Mouse (Mus musculus): ENCODE data around the gene Bola1. TPM values are rescaled to one million over a fixed set of nuclear protein-coding genes. Genes with fewer than 3 reads are reported as not detected.

Bola1 gene
- polyA plus RNA-seq (2015; fragmentation: Nextera tagmentation; extraction: Ambion mirVana), result 94.8 and 99.9 TPM in 2 replicates

DNA sequence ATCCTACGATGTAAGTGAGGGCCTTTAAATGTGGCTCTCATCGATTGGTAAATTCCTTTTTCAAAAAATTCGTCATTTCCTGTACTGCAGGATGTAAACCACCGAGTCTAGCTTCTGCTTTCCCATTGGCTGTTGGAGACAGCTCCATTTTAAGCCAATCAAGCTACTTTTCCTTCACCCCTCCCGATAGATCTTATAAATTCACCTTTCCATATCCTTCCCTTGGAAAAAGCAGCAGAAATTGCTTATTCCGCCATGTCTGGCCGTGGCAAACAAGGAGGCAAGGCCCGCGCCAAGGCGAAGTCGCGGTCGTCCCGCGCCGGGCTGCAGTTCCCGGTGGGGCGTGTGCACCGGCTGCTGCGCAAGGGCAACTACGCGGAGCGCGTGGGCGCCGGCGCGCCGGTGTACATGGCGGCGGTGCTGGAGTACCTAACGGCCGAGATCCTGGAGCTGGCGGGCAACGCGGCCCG lies at the start of gene Bola1, which contains the start of gene Hist2h2ab:
Bola1 (minus strand) TSS at position 49 of the 470 bp plus-strand sequence.
Hist2h2ab (plus strand) TSS at position 205 of the 470 bp plus-strand sequence.

GRCm38 (mm10) chr3:96268051-96268775 lies 48.7 kb upstream of the Bola1 start, which contains the start of gene Hist2h3b:
Gene Hist2h3b (plus strand): TSS chr3:96268654.

DNA sequence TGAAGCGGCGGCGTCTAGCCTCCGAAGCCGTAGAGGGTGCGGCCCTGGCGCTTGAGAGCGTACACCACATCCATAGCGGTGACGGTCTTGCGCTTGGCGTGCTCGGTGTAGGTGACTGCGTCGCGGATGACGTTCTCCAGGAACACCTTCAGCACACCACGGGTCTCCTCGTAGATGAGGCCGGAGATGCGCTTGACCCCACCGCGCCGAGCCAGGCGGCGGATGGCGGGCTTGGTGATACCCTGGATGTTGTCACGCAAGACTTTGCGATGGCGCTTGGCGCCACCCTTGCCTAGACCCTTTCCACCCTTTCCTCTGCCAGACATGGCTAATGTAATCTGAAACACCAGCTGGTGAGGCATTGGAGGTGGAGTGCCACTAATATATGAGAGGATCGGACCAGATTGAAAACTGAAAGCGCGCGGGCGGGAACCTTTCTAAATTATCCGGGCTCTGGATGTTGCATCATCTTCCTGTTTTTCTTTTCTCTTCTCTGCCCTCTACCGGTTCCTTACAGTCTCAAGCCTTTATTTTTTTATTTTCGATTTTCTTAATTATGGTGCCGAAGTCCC lies 43.6 kb upstream of the Bola1 start, which contains the start of gene Hist2h4:
Hist2h4 (minus strand) TSS at position 333 of the 572 bp plus-strand sequence.

DNA sequence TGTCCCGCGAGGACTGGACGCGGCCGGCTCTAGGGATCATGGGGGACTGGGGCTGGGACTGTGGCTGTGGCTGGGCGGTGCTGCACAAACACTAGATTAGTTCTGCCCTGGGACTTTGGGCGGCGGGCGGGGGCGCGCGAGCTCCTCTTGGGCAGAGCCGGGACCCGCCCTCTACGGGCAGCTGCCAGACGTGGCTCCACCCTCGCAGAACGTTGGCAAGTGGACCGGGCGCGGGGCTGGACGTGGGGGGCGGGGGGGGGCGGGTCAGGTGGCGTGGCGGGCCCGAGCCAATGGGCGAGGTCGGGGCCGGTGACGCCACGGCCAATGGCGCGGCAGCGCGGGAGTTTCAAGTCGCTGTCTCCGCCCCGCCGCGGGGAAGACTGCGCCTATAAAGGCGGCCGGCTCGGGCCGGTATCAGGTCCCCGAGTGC lies 26.9 kb upstream of the Bola1 start, which contains the start of gene Hist2h3c1:
Hist2h3c1 (plus strand) TSS at position 259 of the 430 bp plus-strand sequence.

DNA sequence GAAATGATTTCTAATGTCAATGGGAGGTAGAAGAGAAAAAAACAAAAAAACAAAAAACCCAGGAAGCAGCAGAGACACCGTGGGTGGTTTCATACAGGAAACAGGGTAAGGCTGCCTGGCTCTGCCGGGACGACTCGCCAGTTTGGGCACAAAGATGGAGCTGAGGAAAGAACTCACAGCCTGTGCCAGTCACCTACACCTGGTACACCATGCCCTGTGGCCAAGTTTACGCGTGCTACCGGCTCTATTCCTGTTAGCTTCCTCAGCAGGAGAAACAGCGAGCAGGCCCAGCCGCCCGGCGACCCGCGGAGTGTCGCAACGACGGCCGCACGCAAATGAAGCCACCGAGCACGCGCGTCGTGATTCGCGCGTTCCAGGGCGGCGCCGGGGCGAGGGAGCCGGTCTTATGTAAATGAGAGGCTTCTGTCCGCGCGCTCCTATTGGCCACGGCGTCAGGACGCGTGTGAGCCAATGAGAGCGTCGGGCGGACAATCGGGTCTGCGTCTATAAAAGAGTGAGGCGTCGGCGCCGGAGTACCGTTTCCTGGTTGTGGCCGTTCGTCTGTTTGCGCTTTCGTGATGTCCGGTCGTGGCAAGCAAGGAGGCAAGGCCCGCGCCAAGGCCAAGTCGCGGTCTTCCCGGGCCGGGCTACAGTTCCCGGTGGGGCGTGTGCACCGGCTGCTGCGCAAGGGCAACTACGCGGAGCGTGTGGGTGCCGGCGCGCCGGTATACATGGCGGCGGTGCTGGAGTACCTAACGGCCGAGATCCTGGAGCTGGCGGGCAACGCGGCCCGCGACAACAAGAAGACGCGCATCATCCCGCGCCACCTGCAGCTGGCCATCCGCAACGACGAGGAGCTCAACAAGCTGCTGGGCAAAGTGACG lies 25.7 kb upstream of the Bola1 start, which contains the start of gene Hist2h2aa1:
Hist2h2aa1 (plus strand) TSS at position 495 of the 884 bp plus-strand sequence.

DNA sequence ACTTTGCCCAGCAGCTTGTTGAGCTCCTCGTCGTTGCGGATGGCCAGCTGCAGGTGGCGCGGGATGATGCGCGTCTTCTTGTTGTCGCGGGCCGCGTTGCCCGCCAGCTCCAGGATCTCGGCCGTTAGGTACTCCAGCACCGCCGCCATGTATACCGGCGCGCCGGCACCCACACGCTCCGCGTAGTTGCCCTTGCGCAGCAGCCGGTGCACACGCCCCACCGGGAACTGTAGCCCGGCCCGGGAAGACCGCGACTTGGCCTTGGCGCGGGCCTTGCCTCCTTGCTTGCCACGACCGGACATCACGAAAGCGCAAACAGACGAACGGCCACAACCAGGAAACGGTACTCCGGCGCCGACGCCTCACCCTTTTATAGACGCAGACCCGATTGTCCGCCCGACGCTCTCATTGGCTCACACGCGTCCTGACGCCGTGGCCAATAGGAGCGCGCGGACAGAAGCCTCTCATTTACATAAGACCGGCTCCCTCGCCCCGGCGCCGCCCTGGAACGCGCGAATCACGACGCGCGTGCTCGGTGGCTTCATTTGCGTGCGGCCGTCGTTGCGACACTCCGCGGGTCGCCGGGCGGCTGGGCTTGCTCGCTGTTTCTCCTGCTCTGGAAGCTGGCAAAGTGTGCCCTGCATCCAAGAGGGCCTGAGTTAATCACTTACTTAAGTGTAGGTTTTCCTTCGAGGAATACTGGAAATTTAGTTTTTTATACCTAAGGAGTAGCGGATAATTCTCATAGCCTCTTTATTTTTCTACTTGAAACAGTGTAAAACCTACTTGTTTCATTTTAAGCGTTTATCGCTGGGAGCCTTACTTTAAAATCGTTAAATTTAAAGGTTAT lies 20.7 kb upstream of the Bola1 start, which contains the start of gene Hist2h2aa2:
Hist2h2aa2 (minus strand) TSS at position 328 of the 850 bp plus-strand sequence.

GRCm38 (mm10) chr3:96238954-96239793 lies 19.7 kb upstream of the Bola1 start, which contains the start of gene Hist2h3c2:
Gene Hist2h3c2 (minus strand): TSS chr3:96239127.

GRCm38 (mm10) chr3:96220765-96221639 lies 1.5 kb upstream of the Bola1 start, which contains the start of the genes Hist2h2ac and Hist2h2be:
Gene Hist2h2ac (minus strand): TSS chr3:96220880.
Gene Hist2h2be (plus strand): TSS chr3:96221119.

DNA sequence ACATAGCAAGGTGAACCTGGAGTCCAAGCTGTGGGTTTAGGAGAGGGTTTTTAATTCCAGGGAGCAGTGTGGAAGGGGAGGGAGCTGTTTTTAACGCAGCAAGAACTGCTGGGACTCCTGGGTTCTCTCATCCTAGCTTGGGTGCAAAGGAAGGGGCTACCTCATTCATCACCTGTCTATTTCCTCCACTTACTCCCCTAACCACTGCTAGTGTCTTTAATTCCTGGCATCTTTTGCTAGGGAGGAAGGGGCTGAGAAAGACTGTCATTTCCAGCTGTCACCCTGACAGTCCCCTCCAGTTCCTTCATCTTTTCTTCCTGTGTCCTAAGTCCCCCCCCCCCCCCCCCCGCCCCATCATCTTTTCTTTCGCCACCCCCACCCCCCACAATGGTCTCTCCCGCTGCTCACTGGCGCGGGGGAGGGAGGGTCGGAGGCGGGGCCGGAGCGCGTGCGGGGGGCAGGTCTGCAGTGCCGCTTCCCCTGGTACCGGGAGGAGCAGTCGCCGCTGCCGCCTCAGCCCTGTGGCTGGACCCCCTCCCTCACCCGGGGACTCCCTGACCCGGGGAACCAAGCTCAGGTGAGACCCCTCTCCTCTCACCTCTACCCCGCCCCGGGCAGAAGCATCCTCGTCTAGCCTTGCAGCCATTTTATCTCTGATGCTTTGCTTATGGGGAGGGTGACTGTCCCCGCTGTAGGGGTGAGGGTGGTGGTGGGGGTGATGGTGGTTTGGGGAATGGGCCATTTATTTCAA lies 38.6 kb downstream of the Bola1 start, which contains the start of gene Sv2a:
Sv2a (plus strand) TSS at position 425 of the 751 bp plus-strand sequence.

DNA sequence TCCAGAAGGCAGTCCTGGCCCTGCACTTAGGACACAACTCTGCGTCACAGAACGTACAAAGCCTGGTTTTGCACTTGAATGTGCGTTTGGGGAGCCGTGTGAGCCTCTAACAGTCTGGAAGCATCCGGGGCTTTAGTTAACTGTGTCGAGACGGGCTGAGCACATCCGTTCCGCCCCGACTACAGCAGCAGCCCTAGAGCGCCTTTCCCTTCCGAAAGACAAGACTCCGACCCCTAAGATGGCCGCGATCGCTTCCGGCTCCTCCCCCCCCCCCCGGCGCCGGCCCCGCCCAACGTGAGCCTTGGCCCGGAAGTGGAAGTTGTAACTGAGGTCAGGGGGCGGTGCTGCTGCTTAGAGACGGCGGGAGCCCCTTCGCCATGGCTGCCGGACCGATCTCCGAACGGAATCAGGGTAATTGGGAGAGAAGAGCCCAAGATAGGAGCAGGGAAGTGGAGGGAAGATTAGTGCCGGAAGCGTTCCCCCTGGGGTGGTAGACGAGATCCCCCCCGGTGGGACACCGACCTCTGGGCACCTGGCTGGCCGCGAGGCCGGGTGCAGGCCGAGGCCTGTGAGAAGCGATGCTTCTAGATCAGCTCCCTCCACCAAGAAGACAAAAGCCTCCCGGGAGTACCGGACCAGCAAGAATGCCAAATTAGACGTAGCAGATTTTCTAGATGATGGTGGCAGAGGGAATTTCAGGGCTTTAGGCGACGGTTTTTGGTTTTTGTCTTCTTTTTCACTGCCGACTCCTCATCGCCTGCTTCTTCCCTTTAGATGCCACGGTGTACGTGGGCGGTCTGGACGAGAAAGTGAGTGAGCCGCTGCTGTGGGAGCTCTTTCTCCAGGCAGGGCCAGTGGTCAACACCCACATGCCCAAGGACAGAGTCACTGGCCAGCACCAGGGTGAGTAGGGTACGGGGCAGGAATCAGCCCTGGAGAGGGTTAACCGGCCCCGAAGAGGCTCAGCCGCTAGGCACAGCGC lies 47.0 kb downstream of the Bola1 start, which contains the start of gene Sf3b4:
Sf3b4 (plus strand) TSS at position 136 of the 982 bp plus-strand sequence.

DNA sequence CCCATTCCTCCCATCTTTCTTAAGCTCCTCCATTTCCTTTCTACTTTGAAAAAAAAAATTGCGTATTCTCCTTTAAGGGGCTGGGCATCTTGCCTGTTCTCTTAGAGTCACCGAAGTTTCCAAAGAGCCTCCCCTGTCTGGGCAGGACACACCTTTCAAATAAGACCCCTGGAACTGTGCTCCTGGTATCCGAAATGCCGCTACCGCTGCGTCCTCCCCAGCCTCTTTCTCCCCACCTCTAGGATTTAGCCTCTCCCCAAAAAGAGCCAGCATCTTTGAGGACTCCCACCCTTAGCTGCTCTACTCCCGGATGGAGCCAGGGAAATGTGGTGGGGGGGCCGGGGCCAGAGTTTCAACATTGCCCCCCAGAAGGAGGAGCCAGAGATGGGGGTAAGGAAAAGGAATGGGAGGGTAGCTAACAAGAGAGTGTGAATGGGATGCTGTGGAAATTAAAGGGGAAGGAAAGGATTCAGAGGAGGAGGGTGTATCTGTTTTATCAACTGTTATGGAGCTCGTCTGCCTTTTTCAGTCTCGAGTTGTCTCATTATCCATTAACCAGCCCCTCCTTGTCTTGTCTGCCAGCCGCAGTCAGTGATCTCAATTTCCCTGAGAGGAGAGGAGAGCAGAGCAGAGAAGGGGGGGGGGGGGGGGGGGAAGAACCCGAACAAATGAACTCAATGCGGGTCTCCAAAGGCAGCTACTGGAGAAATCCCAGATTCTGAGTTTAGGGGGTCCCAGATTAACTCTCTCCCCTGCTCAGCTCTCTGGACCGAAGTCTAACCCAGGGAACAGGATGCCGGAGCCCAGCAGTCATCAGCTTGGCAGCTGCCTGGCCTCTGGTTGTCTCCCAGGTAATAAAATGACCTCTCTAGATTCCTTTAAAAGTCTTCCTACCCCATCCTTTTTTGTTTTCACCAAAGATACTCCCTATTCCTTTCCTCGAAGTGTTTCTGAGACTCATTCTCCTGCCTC lies 57.4 kb downstream of the Bola1 start, which contains the start of gene Mtmr11:
Mtmr11 (plus strand) TSS at position 136 of the 972 bp plus-strand sequence.

